Mouse (Mus musculus) stomach, postnatal 0 days (tissue): Measurements from ENCODE around the gene Tppp3.

Source experiments
- CTCF ChIP-seq: IDR thresholded peaks from 2 replicates; pipeline ENCODE4 v1.5.1; 2016; ENCODE audit warnings: antibody characterized with exemption, low read depth, mild to moderate bottlenecking, moderate library complexity
- EP300 ChIP-seq: optimal IDR thresholded peaks from 2 replicates; pipeline ENCODE3; 2016; ENCODE audit warnings: antibody characterized with exemption

DNA sequence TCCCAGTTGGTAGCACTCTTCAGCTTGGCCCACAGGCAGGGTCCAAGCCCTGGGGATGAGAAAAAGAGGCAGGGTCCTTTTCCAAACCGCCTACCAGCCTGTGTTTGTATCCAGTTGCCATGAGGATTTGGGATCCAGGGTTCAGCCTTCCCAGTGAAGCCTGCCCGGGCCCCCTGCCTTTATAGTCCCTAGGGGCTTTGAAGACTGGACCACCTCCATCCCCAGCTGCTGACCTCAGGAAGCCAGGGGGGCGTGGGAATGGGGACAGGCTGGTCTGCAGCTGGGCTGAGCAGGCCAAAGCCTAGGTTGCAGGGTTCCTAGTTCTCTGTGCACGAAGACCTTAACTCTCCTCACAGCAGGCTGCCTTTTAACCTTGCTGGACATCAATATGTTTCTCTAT, 3.9 kb upstream of the Tppp3 start:
- TF ChIP-seq CTCF (no peak), EP300 (no peak)
